Mouse (Mus musculus): Measurements from ENCODE around the gene Dis3. TPM values are rescaled to one million over a fixed set of nuclear protein-coding genes. Genes with fewer than 3 reads are reported as not detected.

Dis3 gene
- total RNA-seq, 2 experiments from 2014 or later: 17.9 to 20.0 TPM

Other genes with a start within 250 kb of the Dis3 start
- not detected for gene Rpl36a-ps1, start 105.5 kb downstream of the Dis3 start, total RNA-seq (2021)
- 10 to 100 TPM; 73.2 to 73.7 TPM for gene Mzt1, start 53.6 kb downstream of the Dis3 start, total RNA-seq (2021)
- gene Bora, start 53.5 kb downstream of the Dis3 start, total RNA-seq (2021): 1 to 10 TPM; 1.6 to 1.7 TPM
- gene Pibf1, start 346 bp downstream of the Dis3 start, total RNA-seq (2021): 10 to 100 TPM; 11.6 to 12.4 TPM
- gene Klf5, start 198.9 kb upstream of the Dis3 start, total RNA-seq (2021): 10 to 100 TPM; 15.3 to 20.9 TPM

All from left cerebral cortex, adult 18-20 months (tissue).